Mouse (Mus musculus): ENCODE measurements at regions not wholly inside any gene's neighbourhood (a gene's known extent, or its start where the extent isn't known, plus 50 kb on each side); places are given as distances from the start of the nearest gene placed in this dataset.
"Not testable (repeated sequence)": the region's sequence is repeated elsewhere in the genome, so short reads cannot be mapped to it uniquely, and the experiment has no call there.

DNA sequence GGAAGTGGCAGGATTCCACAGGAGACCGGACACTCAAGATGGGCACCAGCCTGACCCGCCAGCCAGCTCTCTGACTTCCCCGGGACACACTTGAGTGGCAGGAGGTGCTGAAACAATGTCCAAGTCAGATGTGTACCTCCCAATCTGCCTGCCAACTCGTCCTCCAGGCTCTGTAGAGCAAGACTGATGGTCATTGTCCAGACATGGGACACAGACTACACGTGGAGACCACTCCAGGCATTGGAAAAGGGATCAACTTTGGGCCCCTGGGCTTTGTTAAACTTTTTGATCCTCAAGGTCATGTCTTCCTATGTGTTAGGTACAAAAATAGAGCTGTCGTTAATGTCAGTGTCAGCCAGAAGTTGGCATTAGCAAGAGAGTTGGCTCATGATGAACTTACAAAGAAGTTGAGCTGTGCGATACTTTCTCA is 214.6 kb downstream of the 3100002H09Rik start:
- DNase-seq (ENCODE audit: low read depth, low spot score), result no peak

DNA sequence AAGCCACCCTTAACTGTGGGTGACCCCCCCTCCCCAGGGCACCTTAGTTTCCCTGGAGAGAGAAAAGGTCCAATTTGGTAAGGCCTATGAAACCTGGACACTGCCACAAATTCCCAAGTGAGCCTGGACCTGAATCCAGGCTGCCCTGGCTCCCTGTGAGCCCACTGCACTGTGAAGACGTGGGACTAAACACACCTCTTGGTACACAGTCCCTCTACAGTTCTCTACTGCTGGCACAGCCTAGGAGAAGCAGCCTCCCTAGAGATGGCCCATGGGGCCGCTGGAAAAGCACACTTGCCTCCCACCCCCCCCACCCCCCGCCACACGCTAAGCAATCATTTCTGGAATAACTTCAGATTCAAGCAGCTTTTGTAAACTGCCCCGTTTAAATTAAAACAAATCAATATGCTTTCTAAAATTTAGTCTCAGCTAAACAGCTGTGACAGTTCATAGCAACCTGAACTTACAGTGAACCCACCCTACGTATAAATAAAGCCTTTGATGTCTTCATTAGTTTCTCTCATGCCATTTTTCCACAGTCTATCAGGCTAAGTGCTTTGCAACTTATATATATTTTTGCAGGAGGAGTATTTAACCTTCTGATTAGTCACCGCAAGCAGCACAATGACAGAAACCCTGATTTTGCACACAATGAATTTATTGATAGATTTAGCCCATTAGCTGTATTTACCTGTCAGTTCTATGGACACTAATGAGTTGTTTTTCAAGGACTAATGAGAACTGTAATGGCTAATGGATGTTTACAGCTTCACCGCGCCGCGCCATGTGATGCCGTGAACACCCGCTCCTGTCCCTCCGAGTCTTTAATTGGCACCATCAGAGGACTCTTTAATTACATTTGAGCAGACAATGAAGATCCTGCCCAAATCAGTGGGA is 215.3 kb downstream of the 3100002H09Rik start:
- no peak for DNase-seq (ENCODE audit: low read depth, low spot score)

DNA sequence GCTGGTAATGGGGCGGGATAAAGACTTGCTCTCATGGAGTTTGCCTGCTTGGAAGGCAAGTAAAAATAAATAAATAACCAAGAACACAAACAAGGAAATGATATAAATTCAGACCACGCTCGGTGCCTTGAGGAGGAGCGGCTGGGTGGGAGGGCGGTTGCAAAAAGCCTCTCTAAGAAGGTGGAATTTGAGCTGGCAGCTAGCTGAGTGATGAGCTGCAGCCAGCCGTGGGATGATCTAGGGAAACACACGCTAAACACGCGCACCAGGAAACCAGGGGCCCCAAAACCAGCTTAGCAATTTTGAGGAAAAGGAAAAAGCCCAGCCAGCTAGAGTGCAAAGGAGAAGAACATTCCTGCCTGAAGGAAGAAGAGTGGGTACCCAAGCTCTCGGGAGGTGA is 217.0 kb downstream of the 3100002H09Rik start:
- no peak for DNase-seq (ENCODE audit: low read depth, low spot score)

DNA sequence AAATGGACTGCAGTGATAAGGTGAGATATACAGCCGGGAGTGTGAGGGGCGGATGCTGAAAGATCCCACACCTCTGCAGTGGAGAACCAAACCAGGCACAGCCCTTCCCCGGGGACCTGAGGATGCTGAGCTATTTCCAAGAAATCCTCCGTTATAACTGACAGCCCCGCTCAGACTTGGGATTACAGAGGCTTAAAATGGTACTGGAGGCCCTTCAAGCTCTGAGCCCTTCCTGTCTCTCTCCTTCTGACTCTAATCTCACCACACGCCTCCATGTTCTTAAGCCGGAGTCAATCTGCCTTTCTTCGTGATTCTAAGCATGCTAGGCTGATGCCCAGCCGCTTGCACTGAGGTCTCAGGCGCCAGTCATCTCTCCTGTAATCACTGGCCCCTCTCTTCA is 221.5 kb downstream of the 3100002H09Rik start:
- DNase-seq (ENCODE audit: low read depth, low spot score), result no peak

DNA sequence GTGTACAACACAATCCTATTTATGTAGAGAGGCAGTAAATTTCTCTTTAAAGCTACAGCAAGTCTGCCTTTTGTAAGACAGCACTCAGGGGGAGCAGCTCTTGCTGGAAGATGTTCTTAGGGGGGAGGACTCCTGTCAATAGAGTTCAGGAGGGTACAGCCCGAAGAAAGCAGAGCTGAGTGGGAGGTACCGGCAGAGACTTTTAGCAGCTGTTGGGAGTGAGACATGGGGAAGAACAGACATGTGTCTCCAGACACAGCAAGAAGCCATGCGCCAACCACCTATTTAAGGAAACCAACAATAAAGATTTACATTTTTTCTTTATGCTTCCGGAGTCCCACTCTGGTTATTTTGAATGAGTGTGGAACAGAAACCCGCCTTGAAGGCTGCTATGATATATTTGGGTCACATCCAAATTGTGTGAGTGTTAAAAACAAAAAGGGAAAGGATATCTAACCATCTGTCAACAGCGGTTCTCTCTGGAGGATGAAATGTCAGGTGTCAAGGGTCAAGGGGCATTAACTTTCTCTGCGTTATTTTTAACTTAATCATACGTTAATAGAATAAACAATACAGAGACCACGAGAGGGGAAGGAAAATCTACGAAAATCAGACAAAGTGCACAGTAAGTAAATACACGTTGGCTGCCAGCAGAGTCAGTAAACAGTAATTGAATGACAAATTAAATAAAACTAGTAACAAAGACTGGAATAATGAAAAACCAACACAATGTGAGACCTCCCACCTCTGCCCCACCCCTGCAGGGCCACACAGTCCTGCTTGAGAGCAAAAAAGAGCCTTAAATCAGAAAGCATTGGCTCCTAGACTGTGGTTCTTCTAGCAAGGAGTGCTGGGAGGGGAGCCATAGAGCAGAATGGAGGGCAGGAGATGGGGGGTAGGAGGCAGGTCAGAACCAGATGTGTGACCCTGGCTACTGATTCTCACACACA is 225.2 kb downstream of the 3100002H09Rik start:
- DNase-seq (ENCODE audit: low read depth, low spot score), result no peak

DNA sequence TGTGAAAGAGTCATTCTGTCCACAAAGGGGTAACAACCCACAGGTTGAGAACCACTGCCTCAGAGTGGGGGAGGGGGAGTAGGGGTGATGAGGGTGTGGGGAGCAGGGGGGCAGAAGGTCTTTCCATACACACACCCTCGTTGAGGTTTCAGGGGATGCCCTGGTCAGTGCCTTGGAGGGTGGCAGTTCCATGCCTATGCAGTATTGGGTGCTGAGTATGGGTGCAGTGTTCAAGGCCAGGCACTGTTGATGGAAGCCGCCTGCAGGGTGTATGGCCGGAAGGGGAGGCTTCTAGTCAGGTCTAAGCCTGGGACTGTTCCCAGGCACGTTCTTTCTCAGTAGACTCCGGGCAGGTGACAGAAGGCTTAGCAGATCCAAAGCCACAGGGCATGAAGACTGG is 234.1 kb downstream of the 3100002H09Rik start:
- no peak for DNase-seq (ENCODE audit: low read depth, low spot score)

DNA sequence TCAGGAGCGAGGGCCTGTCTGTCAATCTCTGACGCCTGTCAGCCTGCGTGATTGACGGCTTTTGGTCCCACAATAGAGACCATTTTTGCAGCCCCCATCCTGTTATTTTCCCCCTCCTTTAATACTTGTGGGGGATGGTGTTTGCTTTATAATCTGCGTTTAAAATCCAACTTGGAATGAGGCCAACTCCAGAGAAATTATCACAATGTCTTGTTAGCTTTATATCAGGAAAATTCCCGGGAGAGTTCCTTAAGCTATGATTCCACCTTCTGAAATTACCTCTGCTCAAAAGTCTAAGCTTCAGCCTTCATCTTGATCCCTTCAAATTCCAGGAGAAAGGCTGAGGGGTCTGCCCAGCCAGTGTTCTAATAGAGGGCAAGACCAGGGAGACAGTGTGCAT is 235.0 kb downstream of the 3100002H09Rik start:
- DNase-seq (ENCODE audit: low read depth, low spot score), result no peak

DNA sequence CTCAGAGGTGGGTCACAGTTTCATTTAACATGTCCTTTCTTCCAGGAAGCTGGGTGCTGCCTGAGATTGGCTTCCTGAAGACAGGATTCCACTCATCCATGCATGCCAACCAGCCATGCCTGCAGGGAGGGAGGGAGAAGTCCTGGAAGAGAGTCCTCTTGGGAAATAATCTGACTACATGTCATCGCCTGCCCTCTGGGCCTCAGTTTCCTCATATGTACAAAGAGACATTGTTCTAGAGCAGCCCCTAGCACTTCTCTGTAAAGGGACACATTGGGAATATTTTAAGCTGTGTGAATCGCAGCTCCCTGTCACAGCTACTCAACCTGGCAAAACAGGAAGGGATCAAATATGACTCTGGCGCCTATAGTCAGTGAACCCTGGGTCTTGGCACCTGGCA is 241.8 kb downstream of the 3100002H09Rik start:
- DNase-seq (ENCODE audit: low read depth, low spot score), result no peak

DNA sequence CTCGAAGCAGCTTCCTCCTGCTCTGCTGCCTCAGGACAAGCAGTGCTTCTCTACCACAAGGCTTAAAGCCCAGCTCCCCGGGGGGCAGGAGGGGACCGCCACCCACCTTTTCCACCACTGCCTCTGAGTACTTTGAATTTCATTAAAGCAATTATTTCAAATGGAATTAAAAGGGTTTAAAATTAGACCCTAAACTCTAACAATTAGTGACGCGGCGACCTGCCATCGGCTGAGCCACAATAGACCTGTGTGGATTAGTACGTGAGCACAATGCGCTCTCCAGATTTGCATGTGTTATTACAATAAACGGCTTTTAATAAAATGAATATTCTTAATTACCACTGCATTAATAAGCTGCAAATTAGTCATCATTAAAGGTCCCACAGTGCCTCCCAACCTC is 242.5 kb downstream of the 3100002H09Rik start:
- DNase-seq (ENCODE audit: low read depth, low spot score), result no peak

DNA sequence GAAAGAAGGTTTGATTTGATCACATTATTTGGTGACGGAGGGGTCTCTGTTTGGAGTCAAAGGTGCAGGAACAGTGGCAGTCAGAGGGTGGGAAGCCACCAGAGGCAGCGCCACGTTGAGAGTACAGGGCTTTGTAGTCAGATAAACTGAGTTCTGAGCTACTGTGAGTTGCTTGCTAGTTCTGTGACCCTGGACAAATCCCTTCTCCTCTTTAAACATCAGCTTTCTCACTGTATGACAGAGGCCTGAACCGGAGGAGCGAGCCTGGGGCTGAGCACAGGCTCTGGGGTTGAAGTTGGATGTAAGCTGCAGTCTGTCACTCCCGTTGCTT is 250.1 kb downstream of the 3100002H09Rik start:
- no peak for DNase-seq (ENCODE audit: low read depth, low spot score)

DNA sequence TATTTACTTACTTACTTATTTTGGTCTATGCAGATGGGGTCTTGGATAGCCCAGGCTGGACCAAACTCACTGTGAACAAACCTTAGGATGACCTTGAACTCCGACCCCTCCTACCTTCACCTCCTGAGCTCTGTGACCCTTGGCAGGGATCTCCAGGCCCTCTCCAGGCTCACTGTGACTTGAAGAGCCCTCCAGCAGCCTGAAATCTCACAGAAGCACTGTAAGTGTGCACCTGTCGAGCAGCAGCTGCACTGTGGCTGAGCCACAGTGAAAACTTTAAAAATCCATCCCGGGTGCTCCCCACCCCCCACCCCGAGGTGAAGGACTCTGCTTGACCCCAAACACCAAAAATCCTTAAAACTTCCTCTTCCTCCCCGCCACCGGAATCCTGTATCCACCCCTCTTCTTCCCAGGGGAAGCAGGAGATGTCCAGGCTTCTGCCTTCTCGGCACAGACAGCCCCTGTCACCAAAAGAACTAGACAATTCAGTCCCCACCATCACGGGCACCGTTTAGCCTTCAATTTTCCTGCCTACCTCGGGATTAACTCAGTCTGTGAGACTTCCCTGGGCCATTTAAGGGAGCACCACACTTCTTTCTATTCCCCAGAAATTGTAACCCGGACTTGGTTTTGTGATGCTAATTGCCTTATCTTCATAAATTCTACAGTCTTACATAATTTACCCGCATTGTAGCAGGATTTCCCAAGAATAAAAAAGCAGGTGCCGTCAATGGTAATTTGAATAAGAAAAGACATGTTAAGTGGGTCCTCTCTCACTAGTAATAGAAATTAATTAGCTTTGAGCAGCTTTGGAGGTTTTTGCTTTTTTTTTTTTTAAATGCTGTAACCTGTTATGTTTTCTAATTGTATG is 250.7 kb downstream of the 3100002H09Rik start:
- no peak for DNase-seq (ENCODE audit: low read depth, low spot score)

DNA sequence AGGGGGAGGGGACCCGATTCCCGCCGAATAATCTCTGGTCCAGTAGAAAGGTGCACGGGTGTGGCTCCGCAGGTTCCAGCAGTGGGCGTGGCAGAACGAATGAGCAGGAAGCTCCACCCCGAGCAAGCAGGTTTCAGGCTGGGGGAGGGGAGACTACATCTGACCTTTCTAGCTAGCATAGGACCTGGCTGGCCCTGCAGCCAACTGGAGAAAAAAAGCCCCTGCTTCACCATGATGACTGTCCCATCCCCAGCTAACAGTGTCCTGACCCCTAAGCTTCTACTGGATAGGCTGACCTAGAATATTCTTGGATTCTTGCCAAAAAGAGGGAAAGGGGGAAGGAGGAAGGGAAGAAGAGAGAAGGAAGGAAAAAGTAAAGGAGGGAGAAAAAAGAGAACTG is 252.1 kb downstream of the 3100002H09Rik start:
- DNase-seq (ENCODE audit: low read depth, low spot score), result not testable (repeated sequence)

DNA sequence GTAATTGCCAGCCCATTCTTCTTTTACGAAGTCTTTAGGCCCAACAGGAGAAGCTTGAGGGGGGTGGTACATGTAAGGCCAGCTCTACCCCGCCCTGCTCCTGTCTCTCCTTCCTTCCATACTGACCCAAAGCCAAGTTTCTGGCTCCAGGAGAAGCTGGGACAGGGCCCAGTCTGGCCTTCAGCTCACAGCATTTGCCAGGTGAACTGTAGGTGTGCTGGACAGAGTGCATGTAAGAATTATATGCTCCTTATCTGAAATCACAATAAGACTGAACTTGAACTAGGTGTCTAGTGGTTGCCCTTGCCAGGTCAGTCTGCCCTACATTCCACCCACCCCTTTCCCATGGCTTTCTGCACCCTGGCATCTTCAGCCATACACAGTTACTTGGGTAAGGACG is 260.2 kb downstream of the 3100002H09Rik start:
- no peak for DNase-seq (ENCODE audit: low read depth, low spot score)

DNA sequence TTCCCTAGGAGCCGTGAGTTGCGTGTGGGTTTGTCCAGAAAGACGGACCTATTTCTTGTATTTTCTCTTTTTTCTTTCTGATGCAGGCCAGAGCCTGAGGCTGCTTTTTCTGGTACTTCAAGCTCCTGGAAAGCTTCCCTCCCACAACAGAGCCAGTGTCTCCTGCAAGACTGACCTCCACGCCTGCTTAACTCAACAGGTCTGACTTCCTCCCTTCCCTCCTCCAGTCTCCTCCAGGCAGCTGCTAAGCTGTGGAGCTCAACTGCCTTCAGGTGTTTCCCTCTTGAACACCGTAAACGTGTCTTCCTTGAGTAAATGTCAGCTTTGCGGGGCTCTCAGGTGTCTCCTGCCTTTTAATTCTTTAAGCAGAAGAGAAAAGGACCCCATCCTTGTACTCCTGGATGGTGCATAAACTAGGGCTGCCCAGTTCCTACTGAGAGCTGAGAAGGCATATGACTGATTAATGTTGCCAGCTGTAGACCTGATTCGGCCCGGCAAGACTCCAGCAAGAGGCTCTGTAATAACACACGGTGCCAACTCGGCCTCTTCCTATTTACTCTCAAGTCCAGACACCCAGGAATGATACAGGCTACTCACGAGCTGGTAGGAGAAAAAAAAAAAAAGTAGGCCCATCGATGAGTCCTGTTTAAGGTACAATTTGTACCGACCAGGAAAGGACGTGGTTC is 260.9 kb downstream of the 3100002H09Rik start:
- no peak for DNase-seq (ENCODE audit: low read depth, low spot score)

DNA sequence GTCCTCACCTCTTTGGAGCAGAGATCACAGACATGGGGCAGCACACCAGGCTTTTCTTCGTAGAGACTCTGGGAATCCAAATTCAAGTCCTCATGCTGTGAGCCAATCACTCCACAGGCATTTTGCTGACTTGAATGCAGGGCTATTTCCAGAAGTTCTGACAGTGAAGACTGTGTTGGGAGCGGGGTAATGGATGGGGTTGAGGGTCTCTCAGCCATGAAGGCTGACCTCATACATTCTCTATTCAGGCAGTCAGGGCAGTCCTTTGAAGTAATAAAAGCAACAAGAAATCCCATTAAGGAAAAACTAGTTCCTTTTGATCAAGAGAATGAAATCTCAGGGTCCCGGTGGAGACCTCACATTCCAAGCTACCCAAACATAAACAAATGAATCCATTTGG is 261.5 kb downstream of the 3100002H09Rik start:
- DNase-seq (ENCODE audit: low read depth, low spot score), result no peak

DNA sequence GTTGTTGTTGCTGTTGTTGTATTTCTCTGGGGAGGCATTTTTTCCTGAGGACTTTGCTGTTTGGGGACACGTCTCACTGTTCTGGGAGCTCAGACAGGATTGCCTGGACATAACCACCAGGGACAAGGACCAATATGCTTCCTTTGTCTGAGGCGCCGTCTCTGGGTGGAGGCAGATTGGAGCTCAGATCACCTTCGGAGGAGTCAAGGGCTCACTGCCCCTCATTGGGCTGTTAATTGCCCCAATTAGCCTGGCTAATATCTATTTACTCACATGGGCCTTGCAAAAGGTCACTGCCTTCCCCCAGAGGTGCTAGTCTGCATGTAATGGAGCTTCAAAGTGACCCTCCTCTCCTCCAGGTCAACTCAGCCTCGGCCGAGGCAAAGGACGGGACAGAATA is 270.5 kb downstream of the 3100002H09Rik start:
- no peak for DNase-seq (ENCODE audit: low read depth, low spot score)

DNA sequence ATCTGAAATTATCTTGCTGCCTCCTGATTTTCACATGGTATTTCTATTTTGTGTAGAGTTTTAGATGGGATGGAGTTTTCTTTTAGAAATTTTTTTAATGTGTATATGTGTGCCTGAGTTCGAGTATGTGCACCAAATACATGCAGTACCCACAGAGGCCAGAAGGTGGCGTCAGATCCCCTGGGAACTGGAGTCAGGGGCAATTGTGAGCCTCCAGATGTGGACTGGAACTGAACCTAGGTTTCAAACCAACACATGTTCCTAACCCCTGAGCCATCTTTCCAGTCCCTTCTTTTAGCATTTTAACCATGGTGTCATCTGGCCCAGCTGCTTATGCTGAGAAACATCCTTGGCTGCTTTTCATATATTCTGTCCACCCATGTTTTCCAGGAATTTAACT is 274.9 kb downstream of the 3100002H09Rik start:
- DNase-seq (ENCODE audit: low read depth, low spot score), result no peak

DNA sequence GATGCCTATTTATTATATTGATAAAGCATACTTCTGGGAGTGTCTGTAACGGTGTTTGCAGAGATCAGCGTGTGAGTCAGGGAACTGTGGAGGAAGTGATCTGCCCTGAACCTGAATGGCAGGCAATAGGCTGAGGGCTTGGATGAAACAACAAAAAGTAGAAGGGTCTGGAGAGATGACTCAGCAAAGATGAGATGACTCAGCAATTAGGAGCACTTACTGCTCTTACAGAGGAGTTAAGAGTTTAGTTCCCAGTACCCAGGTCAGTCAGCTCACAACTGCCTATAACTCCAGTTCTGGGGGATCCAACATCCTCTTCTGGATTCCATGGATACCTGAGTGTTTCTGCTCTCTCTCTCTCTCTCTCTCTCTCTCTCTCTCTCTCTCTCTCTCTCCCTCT is 277.6 kb downstream of the 3100002H09Rik start:
- DNase-seq (ENCODE audit: low read depth, low spot score), result no peak

DNA sequence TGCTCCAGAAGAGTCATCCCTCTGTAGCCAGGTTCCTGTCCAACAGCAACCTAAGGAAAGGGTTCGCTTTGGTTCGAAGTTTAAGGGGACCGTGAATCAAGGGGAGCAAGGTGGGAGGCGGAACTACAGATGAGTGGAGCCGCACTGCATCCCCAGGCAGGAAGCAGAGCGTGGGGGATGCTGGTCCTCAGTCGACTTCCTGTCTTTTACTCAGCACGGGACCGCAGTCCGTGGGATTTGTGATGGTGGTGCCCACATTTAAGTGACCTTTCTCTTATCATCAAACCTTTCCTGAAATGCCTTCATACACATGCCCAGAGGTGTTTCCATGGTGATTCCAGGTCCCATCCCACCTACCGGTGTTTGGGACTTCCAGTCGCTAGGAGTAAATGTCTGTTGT is 278.2 kb downstream of the 3100002H09Rik start:
- no peak for DNase-seq (ENCODE audit: low read depth, low spot score)

DNA sequence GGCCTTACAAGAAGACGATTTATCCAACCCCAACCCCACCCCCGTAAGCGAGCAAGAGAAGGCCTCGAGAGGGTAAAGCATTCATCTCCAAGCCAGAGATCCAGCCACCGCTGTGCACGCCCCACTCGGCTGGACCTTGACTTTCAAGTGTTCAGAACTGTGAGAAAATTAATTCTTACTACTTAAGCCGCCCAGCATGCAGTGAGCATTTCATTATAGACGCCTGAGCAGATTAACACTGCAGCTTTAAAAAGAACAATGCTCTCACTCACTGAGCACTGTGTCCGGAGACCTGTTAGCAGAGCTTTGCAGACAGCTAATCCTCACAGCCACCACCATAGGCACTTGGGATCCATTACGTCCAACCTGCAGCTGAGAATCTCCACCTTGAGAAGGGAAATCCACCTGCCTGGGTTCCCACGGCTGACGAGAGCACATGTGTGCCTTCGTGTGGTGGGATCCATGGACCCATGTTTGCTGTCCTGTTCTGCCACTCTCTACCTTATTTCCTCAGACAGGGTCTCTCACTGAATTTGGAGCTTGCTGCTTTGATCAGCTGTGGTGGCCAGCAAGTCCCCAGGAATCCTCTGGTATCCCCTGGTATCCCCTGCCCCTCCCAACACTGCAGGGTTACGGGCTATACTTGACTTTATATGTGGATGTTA is 281.4 kb downstream of the 3100002H09Rik start:
- no peak for DNase-seq (ENCODE audit: low read depth, low spot score)

DNA sequence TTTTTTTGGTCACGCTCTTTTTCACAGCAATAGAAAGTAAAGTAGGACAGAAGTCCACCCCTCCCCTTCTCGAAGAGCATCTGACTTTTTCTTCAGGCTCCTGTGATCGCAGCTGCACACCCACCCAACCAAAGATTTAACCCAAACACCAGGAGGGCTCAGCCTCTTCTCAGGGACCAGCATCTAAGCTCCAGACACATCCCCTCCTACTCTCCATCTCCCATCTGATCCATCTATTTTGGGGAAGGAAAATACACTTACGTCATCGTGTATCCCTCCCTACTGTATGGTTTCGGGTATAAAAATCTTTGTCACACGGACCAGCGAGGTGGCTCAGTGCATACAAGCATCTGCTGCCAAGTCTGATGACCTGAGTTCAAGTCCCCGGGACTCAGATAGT is 284.3 kb downstream of the 3100002H09Rik start:
- no peak for DNase-seq (ENCODE audit: low read depth, low spot score)
